Mouse (Mus musculus): Measurements from ENCODE around the gene Kcne3.

DNA sequence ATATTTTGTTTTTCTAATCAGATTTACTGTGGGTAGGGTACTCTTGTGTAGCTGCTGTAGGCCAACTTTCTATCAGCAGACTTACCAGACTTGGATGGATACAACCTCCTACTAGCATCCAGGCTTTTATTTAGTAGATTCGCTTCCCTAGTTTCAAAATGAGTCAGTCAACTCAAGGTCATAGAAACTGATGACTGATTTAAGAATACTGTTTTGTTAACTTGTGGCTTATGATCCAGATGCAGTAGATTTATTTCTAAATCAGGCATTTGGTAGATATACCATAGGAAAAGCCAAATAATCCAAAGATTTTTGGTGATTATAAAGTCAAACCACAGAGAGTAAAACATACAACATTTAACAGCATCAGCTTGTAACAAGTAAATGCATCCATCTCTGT lies 54.3 kb downstream of the Kcne3 start:
- TF ChIP-seq CTCF (IDR thresholded peaks at IDR 0.05; ENCODE audit: low read depth, low read length) (no peak), EP300 (IDR thresholded peaks at IDR 0.05; ENCODE audit: insufficient read depth, low read depth, low read length) (no peak), POLR2A (IDR thresholded peaks at IDR 0.05; ENCODE audit: insufficient read depth, low read length) (no peak)
